Mouse (Mus musculus): ENCODE results near the gene Efl1.

GRCm38 (mm10) chr7:82725006-82725636 lies 76.7 kb downstream of the Efl1 start:
- no peak for TF ChIP-seq CTCF (IDR thresholded peaks at IDR 0.05; ENCODE audit: control insufficient read depth, insufficient read depth, low read length)
- no peak for TF ChIP-seq POLR2A (IDR thresholded peaks at IDR 0.05; ENCODE audit: borderline replicate concordance, control insufficient read depth, low read depth, low read length)

All from bone marrow, adult 2 months (tissue).